Mouse (Mus musculus): ENCODE measurements around the gene Cldn34c3.
"Not testable (repeated sequence)": the region's sequence is repeated elsewhere in the genome, so short reads cannot be mapped to it uniquely, and the experiment has no call there.

The Cldn34c3 gene
- long read RNA-seq, experiment 1: 0 reads
- long read RNA-seq, experiment 2: 0 reads

DNA sequence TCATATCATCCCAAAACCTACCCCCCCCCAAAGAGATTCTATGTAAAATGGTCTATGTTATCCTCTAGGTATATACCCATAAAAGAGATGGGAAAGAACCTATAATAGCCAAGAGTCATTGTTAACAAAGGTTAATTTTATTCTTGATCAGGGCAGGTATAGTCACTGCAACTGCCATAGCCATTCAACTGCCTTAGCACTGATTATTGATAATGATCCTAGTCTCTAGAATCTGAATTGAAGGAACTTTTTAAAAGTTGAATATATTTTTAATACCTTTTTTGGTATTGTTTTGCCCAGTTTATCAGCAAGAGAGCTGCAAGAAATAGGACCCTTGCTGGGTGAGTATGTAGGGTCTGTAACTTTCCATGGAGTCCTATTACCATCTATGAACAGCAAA is at the start of gene Cldn34c3:
Gene Cldn34c3, plus strand, starts transcription at position 301 of the 400 bp plus-strand sequence.
- intact Hi-C loops (cut with DNase I): not testable (repeated sequence)
